In the genomic region with DNA sequence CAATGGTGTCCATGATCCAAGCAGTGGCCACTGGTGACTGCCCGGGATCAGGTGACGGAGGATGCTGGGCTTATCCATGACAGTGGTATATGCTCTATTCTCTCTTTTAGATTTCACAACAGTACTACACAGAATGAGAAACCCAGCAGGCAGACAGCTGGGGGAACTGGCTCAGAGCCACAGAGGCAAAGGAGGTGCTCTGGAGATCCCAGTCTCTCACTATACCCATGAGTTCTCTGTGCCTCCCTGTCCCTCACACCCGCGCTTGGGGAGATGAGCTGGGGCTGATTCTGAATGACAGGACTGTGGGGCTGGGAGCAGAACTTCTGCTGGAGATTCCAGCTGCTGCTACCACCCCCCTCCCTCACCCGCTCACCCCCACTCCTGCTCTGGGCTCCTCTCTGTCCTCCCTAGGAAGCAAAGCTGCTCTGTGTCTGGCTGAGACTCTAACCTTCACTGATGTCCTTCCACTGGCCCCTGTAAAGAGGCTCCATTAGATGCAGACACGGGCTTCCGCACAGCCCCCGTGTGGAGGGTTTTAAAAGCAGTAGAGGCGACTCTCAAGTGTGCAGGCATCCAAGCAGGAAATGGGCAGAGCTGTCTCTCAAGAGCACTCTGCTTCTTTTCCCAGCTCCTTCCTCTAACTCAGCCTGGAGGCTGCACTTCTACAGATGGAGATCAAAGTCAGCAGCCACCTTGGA, we compare ENCODE assay signal across 8 mouse cellular contexts.
DNase-seq lines count a peak whose midpoint lies in the region; ATAC-seq lines count a peak whose summit lies in the region.

No protein-coding gene starts in this region.

- WGBS in kidney, embryonic 15.5 days = 38% methylated on average over 9 of the region's 9 CpGs
- 30% methylated on average over 9 of the region's 9 CpGs for WGBS in embryonic facial prominence, embryonic 14.5 days
- 32% methylated on average over 9 of the region's 9 CpGs for WGBS in intestine, embryonic 14.5 days

- peaks cover 33% of the 10 kb centered on the region for H3K4me1 ChIP-seq in kidney, embryonic 15.5 days
- peaks cover 8% of the 10 kb centered on the region for H3K4me1 ChIP-seq in embryonic facial prominence, embryonic 14.5 days (ENCODE audit: control insufficient read depth, insufficient read depth, low read length)
- H3K4me1 ChIP-seq in intestine, embryonic 14.5 days (replicated peaks; ENCODE audit: control insufficient read depth, insufficient read depth, low read length) = peaks cover 4% of the 10 kb centered on the region

- H3K4me2 ChIP-seq in kidney, embryonic 15.5 days = peak overlapping the region; percentile 20; the same call in 1 of the 2 replicates
- H3K4me2 ChIP-seq in embryonic facial prominence, embryonic 14.5 days (ENCODE audit: low read depth, low read length) = no peak overlapping the region
- H3K4me2 ChIP-seq in intestine, embryonic 14.5 days (ENCODE audit: low read length) = no peak overlapping the region; the same call in 1 of the 2 replicates

- no peaks in the 10 kb centered on the region for H3K9me3 ChIP-seq in kidney, embryonic 15.5 days (replicated peaks)
- H3K9me3 ChIP-seq in embryonic facial prominence, embryonic 14.5 days (ENCODE audit: control insufficient read depth, low read length) = no peaks in the 10 kb centered on the region
- H3K9me3 ChIP-seq in intestine, embryonic 14.5 days (ENCODE audit: control insufficient read depth, low read length) = no peaks in the 10 kb centered on the region

- H3K27me3 ChIP-seq in kidney, embryonic 15.5 days = no peaks in the 10 kb centered on the region
- H3K27me3 ChIP-seq in embryonic facial prominence, embryonic 14.5 days (replicated peaks; ENCODE audit: control insufficient read depth, insufficient read depth, low read length) = no peaks in the 10 kb centered on the region
- no peaks in the 10 kb centered on the region for H3K27me3 ChIP-seq in intestine, embryonic 14.5 days (replicated peaks; ENCODE audit: control insufficient read depth, insufficient read depth, low read length)

- H3K36me3 ChIP-seq in kidney, embryonic 15.5 days = no peaks in the 10 kb centered on the region
- H3K36me3 ChIP-seq in embryonic facial prominence, embryonic 14.5 days (ENCODE audit: control insufficient read depth, insufficient read depth, low read length) = no peaks in the 10 kb centered on the region
- H3K36me3 ChIP-seq in intestine, embryonic 14.5 days (ENCODE audit: control insufficient read depth, insufficient read depth, low read length) = no peaks in the 10 kb centered on the region

- H3K9ac ChIP-seq in kidney, embryonic 15.5 days = no peak overlapping the region
- no peak overlapping the region for H3K9ac ChIP-seq in embryonic facial prominence, embryonic 14.5 days (ENCODE audit: low read depth, low read length)
- no peak overlapping the region for H3K9ac ChIP-seq in intestine, embryonic 14.5 days (ENCODE audit: low read length)

- H3K27ac ChIP-seq in kidney, embryonic 15.5 days = peak overlapping the region; percentile 42; the same call in 1 of the 2 replicates
- H3K27ac ChIP-seq in embryonic facial prominence, embryonic 14.5 days (replicated peaks; ENCODE audit: low read depth, low read length) = no peak overlapping the region
- peak overlapping the region; percentile 47; the same call in 1 of the 2 replicates for H3K27ac ChIP-seq in intestine, embryonic 14.5 days (ENCODE audit: low read depth)

- no peak for DNase-seq in kidney, adult 9 months
- peak; percentile 62 for DNase-seq in embryonic facial prominence, embryonic 14.5 days (ENCODE audit: low spot score)
- DNase-seq in intestine, embryonic 14.5 days (ENCODE audit: low spot score) = peak; percentile 68
- DNase-seq in lung, postnatal 25 days (ENCODE audit: low spot score) = peak; percentile 29
- peak; percentile 11 to 19 for DNase-seq in thymus, postnatal 36 days
- DNase-seq in urinary bladder, postnatal 10 days (ENCODE audit: low spot score) = no peak

- peak; percentile 78 for ATAC-seq in kidney, embryonic 15.5 days (replicated peaks; ENCODE audit: low FRiP score)
- ATAC-seq in embryonic facial prominence, embryonic 14.5 days (ENCODE audit: low read depth) = peak; percentile 54
- no peak for ATAC-seq in intestine, embryonic 14.5 days (replicated peaks; ENCODE audit: low FRiP score, low TSS enrichment, low read depth)
- ATAC-seq in erythroblast, adult 5-6 weeks (replicated peaks; ENCODE audit: low FRiP score, poor library complexity, severe bottlenecking) = no peak

- H3K4me3 ChIP-seq in kidney, embryonic 15.5 days (replicated peaks) = no peak overlapping the region
- H3K4me3 ChIP-seq in embryonic facial prominence, embryonic 14.5 days (ENCODE audit: low read depth, low read length) = no peak overlapping the region
- no peak overlapping the region for H3K4me3 ChIP-seq in intestine, embryonic 14.5 days (ENCODE audit: low read depth, low read length)

Comparison
In these comparisons a context has a peak if more than half of its experiments do, and no peak if none do; other contexts are left out.
1. ATAC-seq: peak in kidney, embryonic 15.5 days (single experiment) and embryonic facial prominence, embryonic 14.5 days (single experiment); none in intestine, embryonic 14.5 days (single experiment) and erythroblast, adult 5-6 weeks (single experiment).
2. DNase-seq: peak in embryonic facial prominence, embryonic 14.5 days (single experiment), intestine, embryonic 14.5 days (single experiment), lung, postnatal 25 days (single experiment) and thymus, postnatal 36 days (2 of 2); none in kidney, adult 9 months (single experiment) and urinary bladder, postnatal 10 days (single experiment).